Mouse (Mus musculus) cerebellum, adult 8-10 months (tissue): Measurements from ENCODE around the gene Zfp367.
A peak's percentile ranks its signal among the peaks of the same experiment; 100 is the strongest.

Source experiments
- DNase-seq: peaks from one replicate; pipeline ENCODE4 v3.0.0; 2022

The Zfp367 gene

DNA sequence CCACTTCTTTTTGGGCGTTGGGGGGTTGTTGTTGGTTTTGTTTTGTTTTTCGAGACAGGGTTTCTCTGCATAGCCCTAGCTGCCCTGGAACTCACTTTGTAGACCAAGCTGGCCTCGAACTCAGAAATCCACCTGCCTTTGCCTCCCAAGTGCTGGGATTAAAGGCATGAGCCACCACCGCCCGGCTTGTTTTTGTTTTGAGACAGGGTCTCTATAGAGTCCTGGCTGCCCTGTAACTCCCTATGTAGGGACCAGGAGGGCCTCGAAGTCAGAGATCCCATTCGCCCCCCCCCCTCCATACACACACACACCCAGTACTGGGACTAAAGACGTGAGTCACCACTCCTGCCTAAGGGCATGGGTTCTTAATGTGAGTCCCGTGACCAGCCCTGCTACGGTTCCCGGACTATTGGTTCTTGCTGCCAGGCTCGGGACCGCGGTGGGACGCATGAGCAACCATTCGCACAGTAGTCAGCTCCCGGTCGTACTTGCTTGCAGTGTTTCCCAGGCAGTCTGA, 807 bp upstream of the Zfp367 start:
- DNase-seq: peak; percentile 31

GRCm38 (mm10) chr13:64152671-64153082, 325 bp downstream of the Zfp367 start:
- no peak for DNase-seq

DNA sequence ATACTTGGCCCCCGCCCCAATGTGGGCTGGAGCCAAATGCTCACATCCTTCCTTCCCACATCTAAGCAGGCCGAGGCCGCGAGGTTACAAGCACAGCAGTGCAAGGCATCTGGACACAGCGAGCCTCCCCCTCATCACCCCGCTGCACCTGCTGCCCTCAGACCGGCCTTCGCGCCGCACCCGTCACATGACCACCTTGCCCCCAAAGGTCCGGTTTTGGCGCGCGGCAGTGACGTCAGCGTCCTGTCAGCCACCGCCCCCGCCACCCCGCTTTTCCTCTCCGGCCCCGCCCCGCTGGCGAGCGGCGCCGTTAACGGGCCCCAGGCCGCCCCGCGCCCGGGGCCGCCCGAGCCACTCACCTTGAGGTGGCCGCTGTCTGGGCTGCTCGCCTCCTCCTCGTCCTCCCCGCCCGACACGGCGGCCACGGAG, 747 bp downstream of the Zfp367 start:
- DNase-seq: peak; percentile 83

- DNase-seq: no peak
Observed at GRCm38 (mm10) chr13:64150121-64150520, 2.9 kb downstream of the Zfp367 start.

- no peak for DNase-seq
Observed at GRCm38 (mm10) chr13:64129616-64130375, 23.2 kb downstream of the Zfp367 start.

DNA sequence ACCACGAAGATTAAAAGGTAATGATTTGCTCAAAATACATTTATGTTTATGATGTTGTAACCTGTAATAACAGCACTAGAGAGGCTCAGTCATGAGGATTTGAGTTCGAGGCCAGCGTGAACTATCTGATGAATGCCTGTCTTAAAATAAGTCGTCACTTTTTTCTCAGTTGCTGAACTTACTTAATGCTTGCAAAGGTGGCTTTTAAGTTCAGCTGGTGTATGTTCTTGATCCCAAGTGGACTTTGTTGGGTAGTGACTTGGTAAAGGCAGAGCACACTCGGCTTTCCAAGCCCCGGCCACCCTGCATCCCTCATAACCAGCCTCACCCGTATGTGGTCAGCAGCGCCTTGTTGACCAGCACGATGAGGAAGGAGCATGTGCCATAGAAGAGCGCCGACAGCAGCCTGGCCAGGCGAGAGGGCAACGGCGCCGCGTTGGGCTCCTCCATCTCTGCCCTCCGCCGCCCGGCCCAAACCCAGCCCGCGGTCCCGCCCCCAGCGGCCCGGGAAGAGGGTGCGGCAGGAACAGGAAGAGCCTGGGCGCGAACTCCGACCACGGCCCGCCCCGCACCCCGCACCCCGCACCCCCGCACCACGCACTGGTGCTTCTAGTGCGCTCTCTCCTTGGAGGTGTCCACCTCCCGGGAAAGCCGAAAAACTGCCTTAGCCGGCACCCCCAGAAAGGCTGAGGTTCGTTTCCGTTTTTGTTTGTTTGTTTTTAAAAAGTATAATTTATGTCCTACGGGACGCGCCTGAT, 24.0 kb downstream of the Zfp367 start, which contains the start of gene Slc35d2:
Slc35d2 (minus strand) TSS at position 511 of the 758 bp plus-strand sequence.
- DNase-seq: no peak

DNA sequence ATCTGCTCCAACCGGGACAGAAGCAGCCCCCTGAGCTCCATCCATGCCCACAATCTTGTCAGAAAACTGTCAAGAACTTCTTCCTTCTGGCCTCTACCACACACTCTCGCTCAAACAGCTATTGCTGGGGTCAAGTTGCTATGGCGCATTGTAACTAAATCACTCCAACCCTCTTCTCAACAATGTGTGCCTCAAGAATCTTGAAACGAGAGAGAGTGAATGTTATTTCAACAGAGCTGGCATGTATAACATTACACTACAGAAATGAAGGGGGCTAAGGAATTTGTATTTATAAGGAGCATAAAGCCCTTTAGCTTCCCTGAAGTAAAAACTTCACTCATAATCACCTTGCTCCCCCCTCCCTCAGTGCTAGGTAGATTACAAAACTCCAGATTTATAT, 26.7 kb downstream of the Zfp367 start:
- no peak for DNase-seq

GRCm38 (mm10) chr13:64124886-64125285, 28.1 kb downstream of the Zfp367 start:
- DNase-seq: no peak

- no peak for DNase-seq
Observed at GRCm38 (mm10) chr13:64123491-64124188, 29.4 kb downstream of the Zfp367 start.

GRCm38 (mm10) chr13:64120760-64121159, 32.2 kb downstream of the Zfp367 start:
- DNase-seq: no peak

- no peak for DNase-seq
Observed at GRCm38 (mm10) chr13:64117442-64117841, 35.6 kb downstream of the Zfp367 start.

GRCm38 (mm10) chr13:64110421-64110820, 42.6 kb downstream of the Zfp367 start:
- no peak for DNase-seq

DNA sequence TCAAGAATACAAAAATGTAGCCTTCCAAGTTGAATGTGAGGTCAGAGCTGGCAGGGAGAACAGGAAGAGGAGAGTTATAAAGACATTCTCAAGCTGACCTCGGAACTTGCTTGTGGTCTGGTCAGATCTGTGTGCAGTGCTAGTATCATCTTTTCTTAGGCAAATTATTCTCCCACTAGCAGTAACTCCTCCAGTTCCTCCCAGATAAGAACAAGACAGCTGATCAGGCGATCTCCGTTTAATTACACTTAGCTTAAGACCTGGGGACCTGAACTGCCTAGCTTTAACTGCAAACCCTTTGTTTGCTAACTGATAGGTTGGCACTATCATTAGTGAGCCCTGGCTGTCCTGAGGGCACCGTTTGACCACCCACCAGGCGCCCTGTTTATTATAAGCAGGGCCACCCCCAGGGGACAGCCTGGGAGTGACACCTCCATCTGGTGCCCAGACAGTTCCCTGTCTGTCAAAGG, 44.6 kb downstream of the Zfp367 start:
- DNase-seq: no peak

GRCm38 (mm10) chr13:64107535-64107934, 45.5 kb downstream of the Zfp367 start:
- DNase-seq: no peak

GRCm38 (mm10) chr13:64107105-64107504, 45.9 kb downstream of the Zfp367 start:
- DNase-seq: no peak

DNA sequence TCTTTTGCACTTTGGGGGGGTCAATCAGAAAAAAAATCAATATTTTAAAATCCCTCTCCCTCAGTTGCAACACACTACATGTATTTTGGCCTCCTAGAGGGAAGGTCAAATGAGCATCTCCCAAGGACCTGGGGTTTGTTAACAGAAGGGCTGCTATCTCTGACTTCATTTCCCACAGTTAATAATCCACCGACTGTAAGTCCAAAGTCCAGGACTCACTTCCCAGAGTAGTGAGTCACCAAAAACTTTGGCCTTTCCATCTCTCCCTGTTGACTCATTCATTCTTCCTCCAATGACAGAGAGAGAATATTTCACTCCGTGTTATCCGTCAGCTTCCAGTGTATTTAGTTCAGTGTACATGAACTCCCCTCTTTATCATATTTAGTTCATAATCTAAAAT, 47.3 kb downstream of the Zfp367 start:
- DNase-seq: no peak

DNA sequence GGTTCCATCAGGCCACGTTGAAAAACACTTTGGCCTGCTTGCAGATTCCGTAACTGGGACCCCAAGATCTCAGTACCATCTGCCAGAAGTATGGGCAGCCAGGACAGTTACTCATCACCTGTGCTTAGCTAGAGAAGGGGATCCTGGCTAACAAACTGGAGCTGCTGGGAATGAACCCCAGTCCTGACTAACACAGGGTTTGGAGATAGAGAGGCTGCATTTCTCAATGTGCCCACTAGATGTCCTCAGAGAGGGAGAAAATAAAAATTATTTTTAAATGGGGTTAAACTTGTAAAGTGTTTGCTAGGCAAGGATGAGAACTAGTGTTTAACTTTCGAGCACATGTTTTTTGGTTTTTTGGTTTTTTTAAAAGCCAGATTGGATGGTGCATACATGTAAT, 52.8 kb downstream of the Zfp367 start:
- DNase-seq: peak; percentile 24

GRCm38 (mm10) chr13:64098992-64099391, 54.0 kb downstream of the Zfp367 start:
- DNase-seq: no peak

- DNase-seq: peak; percentile 60
Observed at GRCm38 (mm10) chr13:64093341-64093740, 59.7 kb downstream of the Zfp367 start.

DNA sequence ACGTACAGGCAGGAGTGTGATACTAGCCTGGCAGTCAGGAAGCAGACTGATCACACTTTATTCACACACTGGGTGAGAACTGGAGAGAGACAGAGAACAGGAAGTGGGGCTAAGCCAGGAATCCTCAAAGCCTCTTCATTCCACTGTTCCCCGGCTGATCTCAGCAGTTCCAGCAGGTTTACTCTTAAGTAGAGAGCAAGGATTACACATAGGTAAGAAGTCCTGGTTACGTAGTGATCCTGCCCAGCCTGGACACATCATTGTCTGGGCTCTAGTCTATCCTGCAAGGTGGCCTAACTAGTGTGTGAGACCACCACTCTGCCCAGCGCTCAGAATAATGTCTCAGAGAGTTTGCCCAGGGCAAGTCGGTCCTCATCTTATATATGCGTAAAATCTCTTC, 60.2 kb downstream of the Zfp367 start:
- no peak for DNase-seq

GRCm38 (mm10) chr13:64092141-64092540, 60.9 kb downstream of the Zfp367 start:
- no peak for DNase-seq

DNA sequence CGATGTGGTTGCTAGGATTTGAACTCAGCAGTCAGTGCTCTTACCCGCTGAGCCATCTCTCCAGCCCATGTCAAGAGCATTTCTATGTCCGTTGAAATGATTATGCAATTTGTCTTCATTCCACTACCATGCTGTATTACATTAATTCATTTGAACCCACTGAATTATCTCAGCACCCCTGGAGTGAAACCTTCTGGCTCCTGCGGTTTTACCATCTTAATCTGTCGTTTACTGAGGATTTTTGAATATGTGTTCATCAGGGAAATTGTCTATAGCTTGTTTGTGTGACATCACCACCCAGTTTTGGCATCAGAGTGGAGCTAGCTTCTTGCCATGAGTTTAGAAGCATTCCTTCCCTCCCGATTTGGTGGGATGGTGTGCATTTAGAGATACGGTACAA, 62.0 kb downstream of the Zfp367 start:
- DNase-seq: no peak

DNA sequence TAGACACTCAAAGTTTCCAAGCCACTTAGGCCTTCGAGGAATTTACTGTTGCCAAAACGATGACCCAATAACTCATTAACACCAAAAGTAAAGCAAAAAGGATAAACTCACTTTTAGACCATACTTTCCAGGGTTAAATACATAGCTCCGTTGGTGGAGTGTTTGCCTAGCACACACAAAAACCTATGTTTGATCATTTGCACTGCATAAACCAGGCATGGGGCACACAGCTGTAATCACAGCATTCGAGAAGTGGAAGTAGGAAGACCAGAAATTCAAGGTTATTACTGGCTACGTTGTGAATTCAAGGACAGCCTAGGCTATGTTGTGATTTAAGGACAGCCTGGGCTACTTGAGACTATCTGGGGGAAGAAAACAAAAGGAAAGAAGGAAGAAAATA, 62.7 kb downstream of the Zfp367 start:
- no peak for DNase-seq
